8 mouse cellular contexts compared by ENCODE assay signal in the genomic region with DNA sequence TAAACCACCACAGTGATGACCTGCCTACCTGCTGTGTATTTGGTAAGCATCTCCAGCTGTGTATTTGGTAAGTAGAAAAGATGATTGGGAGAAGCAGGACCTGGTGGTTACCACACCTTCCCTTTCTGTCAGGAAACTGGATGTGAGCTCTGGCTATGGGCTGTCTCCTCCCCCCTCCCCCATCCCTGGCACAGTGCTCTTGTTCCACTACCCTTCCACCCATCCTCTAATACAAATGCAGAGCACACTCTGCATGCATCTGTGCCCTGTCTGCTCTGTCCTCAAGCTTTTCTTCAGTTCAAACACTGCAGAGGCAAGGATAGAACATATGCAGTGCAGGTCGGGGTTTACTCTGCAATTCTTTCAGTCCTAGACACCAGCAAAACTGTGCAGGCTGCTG. TPM values are rescaled to one million over a fixed set of nuclear protein-coding genes. Genes with fewer than 3 reads are reported as not detected.
DNase-seq lines count a peak whose midpoint lies in the region; ATAC-seq and TF ChIP-seq lines count a peak whose summit lies in the region.

No protein-coding gene starts in this region.

- H3K36me3 ChIP-seq in lung, postnatal 0 days (ENCODE audit: insufficient read depth, low read length), result no peaks in the 10 kb centered on the region
- H3K36me3 ChIP-seq in stomach, embryonic 14.5 days (ENCODE audit: control insufficient read depth, insufficient read depth, low read length), result no peaks in the 10 kb centered on the region

- no peak for ATAC-seq in lung, postnatal 0 days
- no peak for ATAC-seq in stomach, embryonic 14.5 days (ENCODE audit: insufficient number of reproducible peaks, insufficient read depth, low FRiP score, low read depth)

- H3K9ac ChIP-seq in lung, postnatal 0 days (replicated peaks; ENCODE audit: low read depth), result 0 out of 2 replicates have a peak overlapping the region, but pooled peaks have one; percentile 34
- H3K9ac ChIP-seq in stomach, embryonic 14.5 days (replicated peaks; ENCODE audit: low read depth, low read length), result no peak overlapping the region

- no peaks in the 10 kb centered on the region for H3K27me3 ChIP-seq in lung, postnatal 0 days (replicated peaks; ENCODE audit: insufficient read depth, low read length)
- no peaks in the 10 kb centered on the region for H3K27me3 ChIP-seq in stomach, embryonic 14.5 days (ENCODE audit: control insufficient read depth, insufficient read depth, low read length)

- WGBS in lung, postnatal 0 days, result 36% methylated on average over 1 of the region's 1 CpGs
- 46% methylated on average over 1 of the region's 1 CpGs for WGBS in stomach, embryonic 14.5 days

- no peak for TF ChIP-seq EP300 in lung, postnatal 0 days (IDR thresholded peaks at IDR 0.05)

- H3K27ac ChIP-seq in lung, postnatal 0 days (ENCODE audit: low read length), result peak overlapping the region; percentile 93
- H3K27ac ChIP-seq in stomach, embryonic 14.5 days (ENCODE audit: low read length), result peak overlapping the region; percentile 87; the same call in 1 of the 2 replicates

- peak overlapping the region; percentile 27 for H3K4me3 ChIP-seq in lung, postnatal 0 days (ENCODE audit: low read depth, low read length)
- H3K4me3 ChIP-seq in stomach, embryonic 14.5 days (ENCODE audit: low read depth, low read length), result no peak overlapping the region

- H3K4me1 ChIP-seq in lung, postnatal 0 days (ENCODE audit: insufficient read depth, low read depth, low read length), result peaks cover 8% of the 10 kb centered on the region; the same call in 1 of the 2 replicates
- H3K4me1 ChIP-seq in stomach, embryonic 14.5 days (ENCODE audit: control insufficient read depth, insufficient read depth, low read length), result peaks cover 25% of the 10 kb centered on the region

- no peak for TF ChIP-seq CTCF in lung, postnatal 0 days (IDR thresholded peaks at IDR 0.05)

- H3K4me2 ChIP-seq in lung, postnatal 0 days (replicated peaks; ENCODE audit: low read depth, low read length), result peak overlapping the region; percentile 58
- H3K4me2 ChIP-seq in stomach, embryonic 14.5 days (replicated peaks; ENCODE audit: low read depth, low read length), result peak overlapping the region; percentile 32

- peak; percentile 10 for DNase-seq in cerebellum, adult 9-10 months
- no peak for DNase-seq in cerebellum, postnatal 4 days (ENCODE audit: low spot score in 2 of 2)
- DNase-seq in lung, postnatal 0 days (ENCODE audit: low spot score), result no peak
- no peak for DNase-seq in lung, postnatal 4 days
- DNase-seq in layer of hippocampus, postnatal 14 days (ENCODE audit: low spot score in 2 of 2), result peak; percentile 3 to 5
- no peak for DNase-seq in ovary, postnatal 10 days (ENCODE audit: low spot score)
- DNase-seq in right cerebral cortex, adult 18-20 months, result no peak

- H3K9me3 ChIP-seq in lung, postnatal 0 days (ENCODE audit: low read length), result no peaks in the 10 kb centered on the region
- no peaks in the 10 kb centered on the region for H3K9me3 ChIP-seq in stomach, embryonic 14.5 days (ENCODE audit: control insufficient read depth, low read depth, low read length)

RNA-seq across cellular contexts. Expression of a gene that starts 19.8 kb away (rescaled TPM):
- 0.82 and 0.84 TPM in 2 replicates for polyA plus RNA-seq in lung, postnatal 0 days (2015; fragmentation: Nextera tagmentation; extraction: Ambion mirVana)
- not detected for total RNA-seq in layer of hippocampus, postnatal 14 days (2021)
- polyA plus RNA-seq in stomach, embryonic 14.5 days (2014; fragmentation: Nextera tagmentation; extraction: Ambion mirVana), result 0.49 TPM in 1 of 2 replicates, not detected in the other

Comparison
In these comparisons a context has a peak if more than half of its experiments do, and no peak if none do; other contexts are left out.
1. DNase-seq: peak in cerebellum, adult 9-10 months (single experiment) and layer of hippocampus, postnatal 14 days (2 of 2); none in cerebellum, postnatal 4 days (0 of 2), lung, postnatal 0 days (single experiment), lung, postnatal 4 days (0 of 2), ovary, postnatal 10 days (single experiment) and right cerebral cortex, adult 18-20 months (single experiment).